Mouse (Mus musculus): Measurements from ENCODE around the gene Scamp4.
"Not testable (repeated sequence)": the region's sequence is repeated elsewhere in the genome, so short reads cannot be mapped to it uniquely, and the experiment has no call there.

The Scamp4 gene

DNA sequence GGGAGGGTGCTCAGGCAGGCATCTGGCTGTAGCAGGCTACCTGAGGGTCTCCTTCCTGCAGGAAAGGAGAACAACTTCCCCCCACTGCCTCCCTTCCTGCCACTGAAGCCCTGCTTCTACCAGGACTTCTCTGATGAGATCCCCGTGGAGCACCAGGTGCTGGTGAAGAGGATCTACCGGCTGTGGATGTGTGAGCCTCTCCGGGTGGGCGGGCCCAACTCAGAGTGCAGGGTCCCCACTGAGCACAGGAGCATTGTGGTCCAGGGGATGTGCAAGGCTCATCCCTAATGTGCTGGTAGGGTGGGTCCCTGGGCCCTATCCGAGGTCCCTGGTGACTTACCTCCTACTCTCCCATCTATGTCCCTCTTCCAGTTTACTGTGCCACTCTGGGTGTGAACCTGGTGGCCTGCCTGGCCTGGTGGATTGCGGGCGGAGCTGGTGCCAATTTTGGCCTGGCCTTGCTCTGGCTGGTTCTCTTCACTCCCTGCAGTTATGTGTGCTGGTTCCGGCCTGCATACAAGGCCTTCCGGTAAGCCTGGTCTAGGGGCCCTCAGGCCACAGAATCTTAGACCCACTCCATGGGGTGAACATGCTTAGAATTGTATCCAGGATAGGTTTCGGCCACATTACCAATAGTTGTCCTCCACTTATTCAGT is 6.7 kb downstream of the Scamp4 start:
- no peak for DNase-seq (ENCODE audit: low read depth, low spot score)

GRCm38 (mm10) chr10:80610116-80610785 is 7.6 kb downstream of the Scamp4 start:
- DNase-seq (ENCODE audit: low read depth, low spot score), result no peak

DNA sequence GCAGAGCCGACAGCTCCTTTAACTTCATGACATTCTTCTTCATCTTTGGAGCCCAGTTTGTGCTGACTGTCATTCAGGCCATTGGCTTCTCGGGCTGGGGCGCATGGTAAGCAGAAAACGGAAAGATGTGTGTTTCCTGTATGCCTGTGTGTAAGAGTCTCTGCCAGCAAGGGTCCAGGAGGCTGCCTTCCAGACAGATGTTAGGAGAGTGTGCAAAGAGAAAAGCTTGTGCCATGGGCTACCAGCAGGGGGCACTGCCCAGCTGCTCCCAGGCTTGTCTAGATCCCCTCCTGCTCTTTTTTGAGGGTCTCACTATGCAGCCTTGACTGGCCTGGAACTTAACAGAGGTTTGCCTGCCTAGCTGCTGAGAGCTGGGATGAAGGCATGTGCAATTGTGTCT is 8.4 kb downstream of the Scamp4 start:
- no peak for DNase-seq (ENCODE audit: low read depth, low spot score)

DNA sequence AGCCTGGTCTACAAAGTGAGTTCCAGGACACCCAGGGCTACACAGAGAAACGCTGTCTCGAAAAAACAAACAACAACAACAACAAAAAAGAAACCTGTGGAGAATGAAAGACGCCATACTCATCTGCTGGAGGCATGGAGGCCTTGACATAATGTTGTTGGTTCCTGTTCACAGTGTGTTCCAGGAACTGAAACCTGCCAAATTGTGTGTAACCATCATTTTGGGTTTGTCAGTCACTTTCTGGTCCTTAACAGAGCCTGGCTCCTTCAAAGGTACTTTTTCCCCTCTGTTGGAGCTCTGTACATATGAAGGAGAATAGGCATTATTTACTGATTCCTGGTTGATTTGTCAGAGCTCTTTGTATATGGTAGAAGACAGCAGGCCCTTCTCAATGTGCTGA is 9.2 kb downstream of the Scamp4 start:
- no peak for DNase-seq (ENCODE audit: low read depth, low spot score)

DNA sequence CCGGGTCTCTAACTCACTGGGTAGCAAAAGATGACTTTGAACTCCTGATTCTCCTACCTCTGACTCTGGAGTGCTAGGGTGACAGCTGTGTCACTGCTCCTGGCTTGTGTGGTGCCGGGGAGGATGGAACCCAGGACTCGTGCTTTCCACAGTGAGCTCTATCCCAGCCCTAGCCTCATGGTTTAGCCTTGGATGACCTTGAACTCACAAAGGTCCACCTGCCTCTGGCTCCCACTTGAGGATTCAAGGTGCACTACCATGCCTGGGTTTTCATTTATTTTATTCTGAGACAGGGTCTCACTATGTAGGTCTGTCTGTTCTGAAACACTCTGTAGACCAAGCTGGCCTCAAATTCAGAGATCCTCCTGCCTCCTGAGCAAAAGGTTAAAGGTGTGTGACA is 11.1 kb downstream of the Scamp4 start:
- DNase-seq (ENCODE audit: low read depth, low spot score), result no peak

DNA sequence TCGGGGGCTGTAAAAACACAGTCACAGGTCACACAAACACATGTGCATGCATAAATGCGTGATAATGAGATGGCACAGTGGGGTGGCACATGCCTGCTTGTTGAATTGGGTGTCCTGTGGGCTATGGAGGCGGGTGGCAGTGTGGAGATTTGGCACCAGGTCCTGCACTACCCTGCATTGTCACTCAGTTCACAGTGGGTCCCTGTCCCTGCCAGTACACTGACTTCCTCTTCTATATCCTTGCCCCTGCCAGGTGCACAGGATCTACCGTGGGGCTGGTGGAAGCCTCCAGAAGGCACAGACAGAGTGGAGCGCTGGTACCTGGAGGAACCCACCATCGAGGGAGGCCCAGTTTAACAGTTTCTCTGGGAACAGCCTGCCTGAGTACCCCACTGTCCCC is 11.7 kb downstream of the Scamp4 start:
- DNase-seq (ENCODE audit: low read depth, low spot score), result no peak

- DNase-seq (ENCODE audit: low read depth, low spot score), result no peak
Observed at GRCm38 (mm10) chr10:80618181-80618580, 15.5 kb downstream of the Scamp4 start.

GRCm38 (mm10) chr10:80619465-80620244 is 17.0 kb downstream of the Scamp4 start:
- DNase-seq (ENCODE audit: low read depth, low spot score), result no peak

DNA sequence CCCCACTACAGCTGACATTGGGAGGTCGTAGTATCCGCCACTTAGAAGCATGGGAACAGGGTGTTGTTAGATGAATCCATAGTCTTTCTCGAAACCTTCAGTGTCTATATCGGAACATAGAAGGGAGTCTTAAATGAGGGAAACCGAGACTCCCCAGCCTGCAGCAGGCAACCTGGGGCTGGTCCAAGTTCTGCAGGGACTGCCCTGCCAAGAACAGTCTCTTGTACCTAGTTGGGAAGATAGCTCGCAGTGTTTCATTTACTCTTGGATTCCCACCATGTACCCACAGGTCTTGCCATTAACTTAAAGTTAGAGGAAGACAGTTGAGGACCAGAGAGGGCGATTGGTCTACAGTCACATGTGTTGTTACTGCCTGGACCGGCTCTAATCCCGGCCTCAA is 17.7 kb downstream of the Scamp4 start:
- DNase-seq (ENCODE audit: low read depth, low spot score), result no peak

- no peak for DNase-seq (ENCODE audit: low read depth, low spot score)
Observed at GRCm38 (mm10) chr10:80620796-80621689, 18.4 kb downstream of the Scamp4 start.

- DNase-seq (ENCODE audit: low read depth, low spot score), result no peak
Observed at GRCm38 (mm10) chr10:80621690-80621939, 18.9 kb downstream of the Scamp4 start.

DNA sequence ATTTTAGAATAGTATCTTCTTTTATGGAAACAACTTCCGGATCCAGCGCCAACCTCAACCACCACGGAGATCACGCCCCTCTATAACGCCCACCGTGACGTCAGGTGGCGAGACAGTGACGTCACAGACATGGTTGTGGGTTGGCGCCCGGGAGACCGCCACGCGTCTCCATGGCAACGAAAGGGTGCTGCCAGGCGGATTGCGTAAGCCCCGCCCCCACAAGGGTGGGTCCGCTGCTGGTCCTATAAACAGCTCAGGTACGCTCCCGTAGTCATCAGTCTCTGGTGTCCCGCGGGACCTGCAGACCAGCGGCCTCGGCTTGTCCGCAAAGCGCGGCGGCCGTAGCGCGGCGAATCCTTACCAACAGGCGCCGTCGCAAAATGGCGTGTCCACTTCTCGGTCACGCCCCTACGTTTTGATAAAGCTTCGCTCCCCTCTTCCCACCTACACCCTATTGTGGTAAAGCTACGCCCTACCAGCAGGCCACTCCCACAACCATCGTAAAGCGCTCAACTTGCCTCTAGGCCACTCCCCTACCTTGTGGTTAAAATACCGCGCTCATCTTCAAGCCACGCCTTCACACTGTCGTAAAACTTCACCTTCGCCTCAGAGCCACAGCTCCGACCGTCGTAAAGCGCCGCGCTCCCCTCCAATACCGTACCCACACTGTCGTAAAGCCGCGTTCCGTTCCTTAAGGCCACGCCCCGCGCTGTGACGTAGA is 19.4 kb downstream of the Scamp4 start:
- DNase-seq (ENCODE audit: low read depth, low spot score), result peak; percentile 100

DNA sequence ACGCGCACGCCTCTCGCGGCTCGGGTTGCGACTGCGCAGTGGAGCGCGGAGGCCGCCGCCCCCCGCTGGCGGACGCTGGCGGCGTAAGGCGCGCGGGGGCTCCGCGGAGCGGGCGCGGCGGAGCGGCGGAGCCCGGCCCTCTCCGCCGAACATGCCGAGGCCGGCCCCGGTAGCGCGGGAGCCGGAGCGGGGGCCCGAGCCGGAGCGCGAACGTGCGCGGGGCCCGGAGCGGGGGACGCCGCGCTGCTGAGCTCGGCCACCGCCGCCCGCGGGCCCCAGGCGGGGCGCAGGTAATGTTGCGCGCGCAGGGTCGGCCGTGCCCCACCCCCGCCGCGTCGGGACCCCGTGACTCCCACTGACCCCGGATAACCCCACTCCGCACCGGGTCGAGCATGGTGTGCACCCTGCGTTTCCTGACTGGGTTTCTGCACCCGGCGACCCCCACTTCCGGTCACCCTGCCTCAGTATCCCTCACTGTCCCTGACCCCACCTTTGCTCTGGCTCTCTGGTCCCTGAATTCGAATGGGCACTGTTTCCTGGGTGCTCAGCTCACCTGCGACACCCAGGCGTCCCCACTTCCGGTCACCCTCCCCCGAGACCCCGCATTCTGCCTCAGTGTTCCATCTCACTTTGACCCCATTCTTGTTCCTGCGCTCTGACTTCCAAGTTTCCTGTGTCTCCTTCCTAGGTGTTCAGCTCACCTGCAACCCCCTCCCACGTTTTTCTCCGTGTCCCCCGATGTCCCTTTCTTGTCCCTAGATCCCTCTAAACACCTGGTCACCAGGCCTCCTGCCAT is 20.2 kb downstream of the Scamp4 start, which contains the start of gene Csnk1g2:
Gene Csnk1g2 (plus strand): TSS at position 178 of the 796 bp plus-strand sequence.
- no peak for DNase-seq (ENCODE audit: low read depth, low spot score)

GRCm38 (mm10) chr10:80623457-80624191 is 21.0 kb downstream of the Scamp4 start:
- DNase-seq (ENCODE audit: low read depth, low spot score), result no peak

- DNase-seq (ENCODE audit: low read depth, low spot score), result no peak
Observed at GRCm38 (mm10) chr10:80625764-80626163, 23.1 kb downstream of the Scamp4 start.

DNA sequence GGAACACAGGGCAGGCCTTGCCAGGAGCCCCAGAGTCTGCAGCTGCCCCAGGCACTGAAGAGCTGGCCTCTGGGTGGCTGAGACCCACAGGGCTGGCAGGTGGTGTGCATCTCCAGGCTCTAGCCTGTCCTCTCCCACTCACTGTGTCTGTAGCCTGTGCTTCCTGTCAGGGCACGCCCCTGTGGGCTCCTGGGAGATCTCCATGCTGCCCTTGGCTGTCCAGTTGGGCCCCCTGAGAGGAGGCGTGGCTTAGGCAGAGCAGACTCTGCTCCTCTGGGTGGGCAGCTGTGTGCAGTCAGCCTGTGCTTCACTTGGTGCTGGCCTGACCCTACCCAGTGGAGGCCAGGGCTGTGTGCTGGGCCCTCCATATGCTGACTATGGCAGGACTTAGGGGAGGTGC is 25.0 kb downstream of the Scamp4 start:
- DNase-seq (ENCODE audit: low read depth, low spot score), result no peak

DNA sequence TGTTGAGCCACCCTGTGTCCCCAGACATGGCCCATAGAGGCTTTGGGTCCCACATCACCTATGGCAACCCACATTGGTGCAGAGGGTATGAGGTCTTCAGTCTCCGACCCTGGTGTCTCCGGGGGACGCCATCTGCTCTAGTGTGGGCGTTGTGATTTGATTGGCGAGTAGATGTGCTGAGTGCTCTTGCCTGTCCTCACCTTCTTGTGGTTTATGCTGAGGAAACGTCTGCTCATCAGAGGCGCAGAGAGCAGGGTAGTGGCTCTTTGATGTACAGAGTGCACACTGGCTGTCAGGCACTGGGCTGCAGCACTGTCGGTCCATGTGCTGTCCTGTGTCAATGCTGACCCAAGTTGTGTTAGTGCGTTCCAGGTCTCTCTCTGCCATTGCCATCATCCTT is 26.3 kb downstream of the Scamp4 start:
- DNase-seq (ENCODE audit: low read depth, low spot score), result no peak

- DNase-seq (ENCODE audit: low read depth, low spot score), result no peak
Observed at GRCm38 (mm10) chr10:80635345-80635744, 32.7 kb downstream of the Scamp4 start.

DNA sequence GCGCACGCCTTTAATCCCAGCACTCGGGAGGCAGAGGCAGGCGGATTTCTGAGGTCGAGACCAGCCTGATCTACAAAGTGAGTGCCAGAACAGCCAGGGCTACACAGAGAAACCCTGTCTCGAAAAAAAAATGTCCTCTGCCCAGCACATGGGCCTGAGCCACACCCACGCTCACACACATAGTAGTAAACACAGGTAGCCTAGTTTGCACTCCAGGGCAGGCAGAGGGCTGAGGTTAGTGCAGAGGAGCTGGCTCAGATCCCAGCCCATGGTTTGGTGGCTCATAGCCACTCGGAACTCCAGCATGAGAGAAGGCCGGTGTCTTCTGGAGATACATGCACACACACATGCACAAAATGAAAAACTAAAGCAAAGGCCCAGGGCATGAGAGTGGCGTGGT is 44.3 kb downstream of the Scamp4 start:
- DNase-seq (ENCODE audit: low read depth, low spot score), result no peak

DNA sequence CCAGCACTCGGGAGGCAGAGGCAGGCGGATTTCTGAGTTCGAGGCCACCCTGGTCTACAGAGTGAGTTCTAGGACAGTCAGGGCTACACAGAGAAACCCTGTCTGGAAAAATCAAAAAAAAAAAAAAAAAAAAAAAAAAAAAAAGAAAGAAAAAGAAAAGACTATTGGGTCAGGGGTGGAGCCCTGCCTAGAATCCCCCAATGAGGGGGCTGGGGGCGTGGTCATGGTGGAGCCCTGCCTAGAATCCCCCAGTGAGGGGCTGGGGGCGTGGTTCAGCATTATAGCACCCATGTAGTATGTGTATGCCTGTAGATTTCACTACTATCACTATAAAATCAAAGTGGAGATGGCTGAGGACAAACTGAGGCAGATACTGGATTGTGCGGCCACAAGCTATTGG is 47.2 kb downstream of the Scamp4 start:
- not testable (repeated sequence) for DNase-seq (ENCODE audit: low read depth, low spot score)

Data from retina, adult 2 months (tissue).